Mouse (Mus musculus) inflammation-experienced regulatory T-cells, adult 6 months (primary cell): ENCODE measurements around the gene Cdh1. TPM values are rescaled to one million over a fixed set of nuclear protein-coding genes. Genes with fewer than 3 reads are reported as not detected.
"Not testable (repeated sequence)": the region's sequence is repeated elsewhere in the genome, so short reads cannot be mapped to it uniquely, and the experiment has no call there.

Source experiments
- ATAC-seq: one replicate; pipeline ENCODE4 v1.8.0; 2017
- polyA plus RNA-seq, 3 experiments: library from polyadenylated mRNA; unstranded; fragments of 100-300 nt; shearing (Covaris generic); gene quantifications; one replicate each; pipeline ENCODE4 v1.2.1; 2017

Gene Cdh1
- polyA plus RNA-seq, 3 experiments from 2014 or later, result 0.26 to 2.4 (median 1.1) TPM

DNA sequence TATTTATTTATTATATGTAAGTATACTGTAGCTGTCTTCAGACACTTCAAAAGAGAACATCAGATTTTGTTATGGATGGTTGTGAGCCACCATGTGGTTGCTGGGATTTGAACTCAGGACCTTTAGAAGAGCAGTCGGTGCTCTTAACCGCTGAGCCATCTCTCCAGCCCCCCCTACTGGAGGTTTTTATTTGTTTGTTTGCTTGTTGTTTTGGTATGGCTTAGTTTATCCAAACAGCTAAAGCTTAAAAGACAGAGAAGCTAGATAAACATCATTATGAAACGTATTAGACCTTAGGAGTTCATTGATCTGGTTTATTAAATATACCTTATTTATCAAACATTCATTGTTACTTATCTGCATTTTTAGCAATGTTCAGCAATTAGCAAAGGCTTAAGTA, 7.5 kb upstream of the Cdh1 start:
- ATAC-seq, result not testable (repeated sequence)

DNA sequence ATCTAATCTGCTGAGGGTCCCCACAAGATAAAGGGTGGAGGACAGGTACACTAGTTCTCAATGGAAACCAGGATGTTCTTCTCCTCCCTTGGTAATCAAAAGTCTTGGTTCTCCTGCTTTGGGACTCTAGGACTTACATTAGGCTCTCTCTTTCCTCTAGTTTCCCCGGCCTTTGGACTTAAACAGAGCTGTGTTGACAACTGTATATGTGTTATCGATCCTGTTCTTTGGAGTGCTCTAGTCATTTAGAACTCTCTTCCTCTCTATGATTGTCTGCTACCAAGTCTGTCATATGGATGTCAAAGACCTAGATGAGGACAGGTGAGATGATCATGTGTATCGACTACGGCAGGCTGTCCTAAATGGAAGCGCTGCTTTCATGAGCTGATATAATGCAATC, 6.1 kb upstream of the Cdh1 start:
- no peak for ATAC-seq

DNA sequence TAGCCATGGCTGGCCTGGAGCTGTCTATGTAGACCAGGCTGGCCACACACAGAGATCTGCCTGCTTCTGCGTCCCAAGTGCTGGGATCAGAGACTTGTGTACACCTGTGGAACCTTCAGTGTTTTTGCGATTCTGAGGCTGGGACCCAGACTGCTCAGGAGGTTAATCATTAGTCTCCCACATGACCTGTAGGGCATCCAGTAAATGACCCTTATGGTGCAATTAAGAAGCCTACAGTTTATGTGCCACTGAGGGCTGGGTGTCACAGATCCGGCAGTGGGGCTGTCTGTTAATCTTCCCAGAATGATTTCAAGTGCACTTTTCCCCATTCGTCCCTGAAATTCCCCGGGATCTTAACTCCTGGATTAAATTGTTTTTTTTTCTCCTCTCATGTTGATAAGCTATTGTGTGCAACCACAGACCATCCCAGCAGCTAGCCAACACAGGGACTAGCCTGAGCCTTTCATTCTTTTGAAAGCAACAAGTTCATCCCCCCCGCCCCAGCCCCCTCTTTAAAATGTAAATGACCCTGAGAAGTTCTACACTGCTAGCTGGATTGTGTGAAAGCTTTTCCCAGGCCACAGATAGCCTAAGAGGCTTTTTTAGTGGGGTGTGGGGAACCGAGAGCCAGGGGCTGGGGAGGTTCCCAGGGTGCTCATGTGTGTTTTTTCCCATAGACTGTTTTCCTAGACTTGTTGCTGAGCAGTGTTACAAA, 3.7 kb upstream of the Cdh1 start:
- no peak for ATAC-seq

GRCm38 (mm10) chr8:106603933-106604332, 782 bp downstream of the Cdh1 start:
- ATAC-seq, result no peak

- no peak for ATAC-seq
These were observed 2.5 kb downstream of the Cdh1 start for GRCm38 (mm10) chr8:106605657-106606056.

DNA sequence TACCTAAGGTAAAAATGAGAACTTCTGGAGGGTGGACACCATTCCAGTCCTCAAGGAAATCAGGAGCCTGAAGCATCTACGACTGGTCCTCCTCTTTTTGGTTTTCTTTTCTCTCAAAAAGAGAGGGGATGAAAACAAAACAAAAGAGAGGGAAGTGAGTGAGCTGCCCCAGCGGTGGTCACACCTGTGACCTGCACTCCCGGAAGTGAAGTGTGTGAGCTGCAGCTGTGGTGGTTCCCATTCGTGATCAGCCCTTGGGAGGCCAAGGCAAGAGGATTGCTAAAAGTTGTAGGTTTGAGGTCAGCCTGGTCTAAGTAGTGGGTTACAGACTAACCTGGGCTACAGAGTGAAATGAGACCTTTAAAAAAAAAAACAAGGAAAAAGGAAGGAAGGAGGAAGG, 3.0 kb downstream of the Cdh1 start:
- no peak for ATAC-seq

GRCm38 (mm10) chr8:106606601-106607145, 3.5 kb downstream of the Cdh1 start:
- no peak for ATAC-seq

GRCm38 (mm10) chr8:106607783-106608182, 4.6 kb downstream of the Cdh1 start:
- not testable (repeated sequence) for ATAC-seq

GRCm38 (mm10) chr8:106608425-106608824, 5.3 kb downstream of the Cdh1 start:
- no peak for ATAC-seq

GRCm38 (mm10) chr8:106609076-106609903, 6.1 kb downstream of the Cdh1 start:
- no peak for ATAC-seq

DNA sequence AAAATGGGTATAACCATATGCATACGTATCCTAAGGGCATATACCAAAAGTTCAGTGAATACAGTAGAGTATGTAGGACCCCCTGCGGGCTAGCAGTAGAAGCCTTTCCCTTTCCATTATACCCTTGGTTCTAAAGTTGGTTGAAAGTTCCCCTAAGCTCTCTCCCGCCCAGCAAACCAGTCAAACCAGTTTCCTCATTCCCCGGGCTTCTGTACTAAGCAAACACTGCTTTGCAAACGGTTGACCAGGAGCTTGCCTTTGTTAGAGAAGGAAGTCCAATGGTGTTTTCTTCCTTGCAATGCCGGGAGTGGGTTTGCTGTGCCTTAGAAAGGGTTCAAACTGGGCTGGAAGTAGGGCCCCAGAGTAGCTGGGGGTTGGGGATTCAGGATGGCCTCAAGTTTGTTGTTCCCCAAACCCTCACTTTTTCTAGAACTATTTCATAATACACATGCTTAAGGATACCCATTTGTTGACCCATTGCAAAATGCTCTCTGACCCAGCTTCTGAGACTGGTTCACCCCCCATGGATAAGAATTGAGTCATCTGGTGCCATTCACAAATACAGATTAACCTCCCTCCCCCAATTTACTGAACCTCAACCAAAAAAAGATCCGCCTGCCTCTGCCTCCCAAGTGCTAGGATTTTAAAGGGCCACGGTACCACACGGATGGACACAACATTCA, 7.9 kb downstream of the Cdh1 start:
- ATAC-seq, result no peak

- no peak for ATAC-seq
These were observed 8.9 kb downstream of the Cdh1 start for GRCm38 (mm10) chr8:106612047-106612446.

GRCm38 (mm10) chr8:106614704-106615103, 11.6 kb downstream of the Cdh1 start:
- ATAC-seq, result no peak

GRCm38 (mm10) chr8:106615661-106616299, 12.6 kb downstream of the Cdh1 start:
- ATAC-seq, result no peak

DNA sequence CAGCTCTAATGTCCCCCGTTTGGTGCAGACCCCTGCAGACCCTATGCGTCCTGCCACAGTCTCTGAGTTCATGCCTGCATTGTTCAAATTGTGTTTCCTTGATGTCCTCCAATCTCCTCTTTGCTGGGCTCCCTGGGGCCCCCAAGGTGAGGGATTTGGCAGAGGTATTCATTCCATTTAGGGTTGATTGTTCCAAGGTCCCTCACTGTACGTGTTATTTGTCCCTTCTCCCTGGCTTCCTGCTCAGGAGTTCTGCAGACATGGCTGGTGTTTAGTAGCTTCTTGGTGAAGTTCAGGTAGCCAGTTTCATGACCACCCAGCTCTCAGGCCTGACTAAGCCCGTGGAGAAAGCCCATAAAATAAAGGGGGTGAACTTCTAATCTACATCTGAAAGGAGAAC, 13.5 kb downstream of the Cdh1 start:
- ATAC-seq, result no peak

DNA sequence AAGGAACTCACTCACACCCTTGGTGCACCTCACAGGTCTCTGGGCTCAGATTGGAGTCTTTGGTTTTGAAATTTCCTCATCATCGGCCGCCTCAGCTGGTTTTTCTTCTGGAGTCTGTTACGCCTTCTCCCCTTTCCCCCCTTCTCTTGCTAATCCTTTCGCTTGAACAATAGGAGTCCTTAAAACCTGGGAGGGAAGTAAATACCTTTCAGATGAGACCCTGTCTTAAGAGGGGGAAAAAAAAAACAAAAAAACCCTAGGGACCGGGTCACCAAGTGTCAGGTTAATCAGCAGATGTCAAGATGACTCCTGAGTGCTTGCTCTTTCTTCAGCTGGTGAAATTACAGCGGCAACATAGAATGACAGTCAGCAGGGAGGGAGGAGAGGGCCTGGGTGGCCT, 14.0 kb downstream of the Cdh1 start:
- ATAC-seq, result no peak

- no peak for ATAC-seq
These were observed 14.7 kb downstream of the Cdh1 start for GRCm38 (mm10) chr8:106617865-106618264.

- ATAC-seq, result no peak
These were observed 15.2 kb downstream of the Cdh1 start for GRCm38 (mm10) chr8:106618324-106618723.

DNA sequence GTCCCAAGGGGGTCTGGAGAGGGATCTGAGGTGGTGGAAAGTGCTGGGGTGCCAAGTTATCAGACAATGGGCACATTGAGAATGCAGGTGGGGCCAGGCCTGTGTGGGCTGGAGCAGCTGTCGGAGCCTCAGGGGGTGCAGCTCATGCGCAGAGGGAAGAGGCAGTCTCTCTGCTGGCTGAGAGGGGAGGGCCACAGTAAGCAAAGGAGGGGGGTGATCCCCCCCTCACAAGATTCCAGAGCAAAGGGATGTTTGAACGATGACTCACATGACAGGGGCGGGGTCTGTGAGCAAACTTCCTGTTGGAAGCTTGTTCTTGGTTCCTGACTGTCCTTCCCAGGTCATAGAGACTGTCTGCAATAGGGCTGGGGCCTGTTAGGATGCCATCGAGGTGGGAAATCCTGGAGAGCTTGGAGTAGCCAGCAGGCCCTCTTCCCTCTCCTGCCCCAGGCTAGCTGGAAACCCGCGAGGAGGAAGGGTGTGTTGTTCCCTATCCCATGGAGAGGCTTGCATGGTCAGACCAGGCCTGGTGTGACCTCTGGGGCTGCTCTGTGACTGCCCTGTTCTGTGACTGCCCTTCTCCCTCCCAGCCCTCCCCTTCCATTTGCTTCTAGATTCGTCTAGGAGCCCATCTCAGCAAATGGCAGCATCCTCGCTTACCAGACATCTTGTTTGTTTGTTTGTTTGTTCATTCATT, 16.5 kb downstream of the Cdh1 start:
- ATAC-seq, result no peak

- ATAC-seq, result no peak
These were observed 17.3 kb downstream of the Cdh1 start for GRCm38 (mm10) chr8:106620488-106620887.

DNA sequence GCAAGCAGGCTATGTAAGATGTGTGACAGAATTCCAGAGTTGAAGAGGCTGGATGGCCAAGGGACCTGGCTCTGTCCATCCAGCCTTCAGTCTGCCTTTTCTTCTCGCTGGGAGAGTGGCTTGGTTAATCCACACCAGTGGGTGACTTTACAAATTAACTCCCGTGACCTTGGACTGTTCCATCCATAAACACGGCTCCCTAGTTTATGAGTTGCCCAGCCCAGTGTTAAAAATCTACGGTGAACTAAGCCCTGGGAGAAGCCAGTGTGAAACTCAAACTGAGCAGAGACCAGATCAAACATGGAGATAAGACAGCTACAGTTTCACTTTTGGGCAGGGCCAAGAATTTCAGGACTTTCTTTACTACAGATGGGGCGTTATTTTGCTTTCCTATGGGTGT, 19.9 kb downstream of the Cdh1 start:
- peak; percentile 88 for ATAC-seq

- no peak for ATAC-seq
These were observed 20.3 kb downstream of the Cdh1 start for GRCm38 (mm10) chr8:106623451-106623850.
